Mouse (Mus musculus): ENCODE results near the gene Pnpo.

The Pnpo gene

GRCm38 (mm10) chr11:96908594-96908993, 35.2 kb downstream of the Pnpo start:
- no peak for DNase-seq (ENCODE audit: low spot score in 2 of 2)

GRCm38 (mm10) chr11:96906431-96907161, 37.2 kb downstream of the Pnpo start:
- peak in 1 of 2 experiments; percentile 41 for DNase-seq (ENCODE audit: low spot score in 2 of 2)

DNA sequence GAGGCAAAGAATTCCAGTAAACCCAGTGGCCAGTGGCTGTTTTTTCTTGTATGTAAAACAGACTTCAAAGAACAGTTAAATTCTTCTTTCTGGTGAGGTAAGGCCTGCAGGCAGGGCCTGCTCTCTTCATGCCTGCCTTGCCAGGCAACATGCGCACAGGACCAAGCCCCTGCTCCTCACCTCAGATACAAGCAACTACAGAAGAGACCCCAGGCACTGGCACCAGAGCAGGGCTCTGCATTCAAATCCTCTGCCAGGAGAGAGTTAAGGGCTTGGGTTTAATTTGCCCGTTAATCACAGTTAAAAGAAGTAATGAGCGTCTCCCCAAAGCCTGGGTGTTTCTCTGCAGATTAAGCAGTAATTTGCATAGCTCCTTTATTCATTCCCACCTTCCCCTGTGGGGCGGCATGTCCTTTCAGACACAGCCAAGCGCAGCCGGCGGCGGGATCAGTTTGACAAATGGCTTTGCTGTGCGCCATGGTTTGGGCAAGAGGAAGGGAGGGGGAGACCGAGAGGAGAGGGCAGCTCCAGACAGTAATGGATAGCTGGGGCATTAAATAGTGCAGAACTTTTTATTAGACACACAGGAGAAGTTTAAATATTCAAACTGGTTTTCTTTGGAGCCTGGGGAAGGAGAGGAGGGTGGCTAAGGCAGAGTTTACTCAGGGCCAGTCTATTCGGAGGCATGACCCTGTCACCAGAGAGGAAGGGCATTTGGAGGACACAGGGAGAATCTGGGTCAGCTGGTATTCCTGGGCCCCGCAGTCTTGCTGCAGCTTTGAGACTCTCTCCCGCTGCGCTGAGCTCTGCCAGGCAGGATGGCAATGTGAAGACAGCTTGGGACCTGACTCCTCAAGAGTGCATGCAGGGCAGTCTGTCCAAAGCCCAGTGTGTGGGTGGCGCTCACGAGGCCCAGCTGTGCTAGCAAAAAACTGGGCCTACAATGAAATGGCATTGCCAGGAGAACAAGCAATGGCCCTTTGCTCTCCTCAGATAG, 40.8 kb downstream of the Pnpo start:
- DNase-seq (ENCODE audit: low spot score in 2 of 2), result peak in 1 of 2 experiments; percentile 47

- no peak for DNase-seq (ENCODE audit: low spot score in 2 of 2)
Observed at GRCm38 (mm10) chr11:96901332-96901731, 42.5 kb downstream of the Pnpo start.

- DNase-seq (ENCODE audit: low spot score in 2 of 2), result no peak
Observed at GRCm38 (mm10) chr11:96899449-96900306, 44.1 kb downstream of the Pnpo start.

- no peak for DNase-seq (ENCODE audit: low spot score in 2 of 2)
Observed at GRCm38 (mm10) chr11:96895886-96896285, 47.9 kb downstream of the Pnpo start.

- no peak for DNase-seq (ENCODE audit: low spot score in 2 of 2)
Observed at GRCm38 (mm10) chr11:96893203-96893842, 50.5 kb downstream of the Pnpo start.

GRCm38 (mm10) chr11:96891784-96892527, 51.8 kb downstream of the Pnpo start:
- no peak for DNase-seq (ENCODE audit: low spot score in 2 of 2)
